Mouse (Mus musculus): ENCODE measurements around the gene Zranb1. TPM values are rescaled to one million over a fixed set of nuclear protein-coding genes. Genes with fewer than 3 reads are reported as not detected.

The Zranb1 gene
- total RNA-seq, 1 experiment = 19.3 TPM

- in situ Hi-C loops (cut with MboI; ENCODE audit: low sequenced_read_pairs in 2 of 2, unreplicated experiment in 2 of 2) = loop anchor here (5.0 to 25.0 kb wide), 3 partner anchors 233 to 658 kb away; no protein-coding TSS in a partner anchor
- DNase-seq (ENCODE audit: low read depth, low spot score) = no peak
- H3K9ac ChIP-seq (ENCODE audit: insufficient read depth, low read depth, low read length, poor library complexity, severe bottlenecking) = no peak overlapping the region
- H3K27ac ChIP-seq (ENCODE audit: insufficient read depth, low read depth, low read length, poor library complexity, severe bottlenecking) = no peak overlapping the region
- H3K9me3 ChIP-seq (ENCODE audit: control insufficient read depth, insufficient read depth, low read depth, low read length) = no peaks in the 10 kb centered on the region
- H3K36me3 ChIP-seq (ENCODE audit: control insufficient read depth, insufficient read depth, low read length, poor library complexity, severe bottlenecking) = no peaks in the 10 kb centered on the region
- peaks cover 0 to 6% of the 10 kb centered on the region in 2 experiments; a peak in 1 of 4 replicates for H3K4me1 ChIP-seq (ENCODE audit: control insufficient read depth in 2 of 2, insufficient read depth in 2 of 2, low read length in 2 of 2, poor library complexity in 1 of 2)
- H3K4me3 ChIP-seq (ENCODE audit: insufficient read depth in 1 of 2, low read depth in 1 of 2, low read length in 2 of 2, poor library complexity in 1 of 2, severe bottlenecking in 1 of 2) = no peak overlapping the region
- TF ChIP-seq MAFK (IDR thresholded peaks at IDR 0.05; ENCODE audit: insufficient read depth, low read depth, low read length) (no peak), ZC3H11A (IDR thresholded peaks at IDR 0.05; ENCODE audit: borderline replicate concordance, low read depth, low read length) (no peak), ZNF384 (IDR thresholded peaks at IDR 0.05; ENCODE audit: low read depth, low read length) (no peak), CHD2 (IDR thresholded peaks at IDR 0.05; ENCODE audit: low read depth, low read length) (no peak), HCFC1 (IDR thresholded peaks at IDR 0.05; ENCODE audit: borderline replicate concordance, insufficient read depth, low read length) (no peak)
Observed at GRCm38 (mm10) chr7:132894841-132895555, 35.9 kb upstream of the Zranb1 start.

GRCm38 (mm10) chr7:132896206-132896815 is 34.6 kb upstream of the Zranb1 start:
- in situ Hi-C loops (cut with MboI; ENCODE audit: low sequenced_read_pairs in 2 of 2, unreplicated experiment in 2 of 2) = loop anchor here (5.0 to 25.0 kb wide), 3 partner anchors 234 to 659 kb away; no protein-coding TSS in a partner anchor
- peak; percentile 74 for DNase-seq (ENCODE audit: low read depth, low spot score)

DNA sequence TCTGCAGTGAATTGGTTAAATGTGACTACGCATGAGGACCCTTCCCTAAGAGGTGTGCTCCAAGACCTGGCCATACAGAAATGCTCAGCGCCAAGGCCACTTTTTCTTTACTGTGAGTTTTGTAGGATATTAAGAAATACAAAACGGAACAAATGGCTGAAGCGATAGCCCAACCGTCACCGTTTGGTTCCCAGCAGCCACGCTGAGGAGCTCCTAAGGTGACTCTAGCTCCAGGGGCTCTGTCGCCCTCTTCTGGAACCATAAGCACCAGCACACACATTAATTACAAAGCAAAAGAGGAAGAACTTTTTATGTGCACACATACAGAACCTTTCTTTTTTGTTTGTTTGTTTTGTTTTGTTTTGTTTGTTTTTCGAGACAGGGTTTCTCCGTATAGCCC is 33.7 kb upstream of the Zranb1 start:
- in situ Hi-C loops (cut with MboI; ENCODE audit: low sequenced_read_pairs in 2 of 2, unreplicated experiment in 2 of 2) = loop anchor here (5.0 to 25.0 kb wide), 3 partner anchors 235 to 660 kb away; no protein-coding TSS in a partner anchor
- Histone ChIP-seq H3K4me3 (ENCODE audit: insufficient read depth in 1 of 2, low read depth in 1 of 2, low read length in 2 of 2, poor library complexity in 1 of 2, severe bottlenecking in 1 of 2) (no peak overlapping the region), H3K27ac (ENCODE audit: insufficient read depth, low read depth, low read length, poor library complexity, severe bottlenecking) (no peak overlapping the region), H3K9me3 (ENCODE audit: control insufficient read depth, insufficient read depth, low read depth, low read length) (no peaks in the 10 kb centered on the region), H3K4me1 (ENCODE audit: control insufficient read depth in 2 of 2, insufficient read depth in 2 of 2, low read length in 2 of 2, poor library complexity in 1 of 2) (peaks cover 0 to 6% of the 10 kb centered on the region in 2 experiments; a peak in 1 of 4 replicates), H3K36me3 (ENCODE audit: control insufficient read depth, insufficient read depth, low read length, poor library complexity, severe bottlenecking) (no peaks in the 10 kb centered on the region), H3K9ac (ENCODE audit: insufficient read depth, low read depth, low read length, poor library complexity, severe bottlenecking) (no peak overlapping the region)
- no peak for DNase-seq (ENCODE audit: low read depth, low spot score)
- TF ChIP-seq CHD2 (IDR thresholded peaks at IDR 0.05; ENCODE audit: low read depth, low read length) = no peak
- peak; percentile 4; the same call in 1 of the 2 replicates for TF ChIP-seq ZNF384 (IDR thresholded peaks at IDR 0.05; ENCODE audit: low read depth, low read length)
- peak; percentile 45; the same call in 1 of the 2 replicates for TF ChIP-seq ZC3H11A (IDR thresholded peaks at IDR 0.05; ENCODE audit: borderline replicate concordance, low read depth, low read length)

More at GRCm38 (mm10) chr7:132896206-132896815, 34.6 kb upstream of the Zranb1 start:
- no peaks in the 10 kb centered on the region for H3K36me3 ChIP-seq (ENCODE audit: control insufficient read depth, insufficient read depth, low read length, poor library complexity, severe bottlenecking)
- peaks cover 0 to 6% of the 10 kb centered on the region in 2 experiments; a peak in 1 of 4 replicates for H3K4me1 ChIP-seq (ENCODE audit: control insufficient read depth in 2 of 2, insufficient read depth in 2 of 2, low read length in 2 of 2, poor library complexity in 1 of 2)
- peak overlapping the region; percentile 9 to 27; a peak in 2 of 4 replicates for H3K4me3 ChIP-seq (ENCODE audit: insufficient read depth in 1 of 2, low read depth in 1 of 2, low read length in 2 of 2, poor library complexity in 1 of 2, severe bottlenecking in 1 of 2)
- TF ChIP-seq HCFC1 (IDR thresholded peaks at IDR 0.05; ENCODE audit: borderline replicate concordance, insufficient read depth, low read length) (0 out of 2 replicates have a peak, but pooled peaks have one; percentile 43), CHD2 (IDR thresholded peaks at IDR 0.05; ENCODE audit: low read depth, low read length) (no peak)
- H3K9me3 ChIP-seq (ENCODE audit: control insufficient read depth, insufficient read depth, low read depth, low read length) = no peaks in the 10 kb centered on the region
- H3K27ac ChIP-seq (ENCODE audit: insufficient read depth, low read depth, low read length, poor library complexity, severe bottlenecking) = no peak overlapping the region
- peak overlapping the region; percentile 39; the same call in 1 of the 2 replicates for H3K9ac ChIP-seq (ENCODE audit: insufficient read depth, low read depth, low read length, poor library complexity, severe bottlenecking)

GRCm38 (mm10) chr7:132898234-132898633 is 32.7 kb upstream of the Zranb1 start:
- Histone ChIP-seq H3K4me1 (ENCODE audit: control insufficient read depth in 2 of 2, insufficient read depth in 2 of 2, low read length in 2 of 2, poor library complexity in 1 of 2) (peaks cover 0 to 6% of the 10 kb centered on the region in 2 experiments; a peak in 1 of 4 replicates), H3K36me3 (ENCODE audit: control insufficient read depth, insufficient read depth, low read length, poor library complexity, severe bottlenecking) (no peaks in the 10 kb centered on the region), H3K27ac (ENCODE audit: insufficient read depth, low read depth, low read length, poor library complexity, severe bottlenecking) (no peak overlapping the region), H3K9me3 (ENCODE audit: control insufficient read depth, insufficient read depth, low read depth, low read length) (no peaks in the 10 kb centered on the region), H3K9ac (ENCODE audit: insufficient read depth, low read depth, low read length, poor library complexity, severe bottlenecking) (no peak overlapping the region), H3K4me3 (ENCODE audit: insufficient read depth in 1 of 2, low read depth in 1 of 2, low read length in 2 of 2, poor library complexity in 1 of 2, severe bottlenecking in 1 of 2) (no peak overlapping the region)
- in situ Hi-C loops (cut with MboI; ENCODE audit: low sequenced_read_pairs in 2 of 2, unreplicated experiment in 2 of 2) = loop anchor here (5.0 to 25.0 kb wide), 3 partner anchors 236 to 661 kb away; no protein-coding TSS in a partner anchor
- TF ChIP-seq ZC3H11A (IDR thresholded peaks at IDR 0.05; ENCODE audit: borderline replicate concordance, low read depth, low read length) (peak; percentile 62), HCFC1 (IDR thresholded peaks at IDR 0.05; ENCODE audit: borderline replicate concordance, insufficient read depth, low read length) (no peak), MAFK (IDR thresholded peaks at IDR 0.05; ENCODE audit: insufficient read depth, low read depth, low read length) (no peak), CHD2 (IDR thresholded peaks at IDR 0.05; ENCODE audit: low read depth, low read length) (no peak), ZNF384 (IDR thresholded peaks at IDR 0.05; ENCODE audit: low read depth, low read length) (no peak)
- peak; percentile 56 for DNase-seq (ENCODE audit: low read depth, low spot score)

All from ES-E14 (cell line).